Mouse (Mus musculus) ES-CJ7 (cell line): Measurements from ENCODE around the gene Olfr122.

Experiments used
- DNase-seq: peaks from one replicate; pipeline ENCODE4 v3.0.0; 2011; ENCODE audit warnings: low read depth, low spot score

Olfr122 gene

DNA sequence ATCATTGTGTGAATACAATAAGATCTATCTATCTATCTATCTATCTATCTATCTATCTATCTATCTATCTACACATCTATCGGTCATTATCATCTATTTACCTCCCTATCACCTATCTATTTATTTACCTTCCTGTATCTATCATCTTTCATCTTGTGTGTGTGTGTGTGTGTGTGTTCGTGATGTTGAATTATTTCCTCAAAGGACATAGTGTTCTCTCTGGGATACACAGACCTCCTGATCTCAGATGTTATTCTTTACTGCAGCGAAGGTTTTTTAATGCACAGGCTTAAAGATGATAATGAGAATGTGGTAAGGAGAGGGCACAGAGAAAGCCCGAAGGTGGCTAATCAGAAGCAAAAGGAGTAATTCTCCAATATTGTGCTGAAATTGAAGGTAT is at the start of gene Olfr122:
Gene Olfr122, plus strand, starts transcription at position 301 of the 400 bp plus-strand sequence.
- DNase-seq = no peak

GRCm38 (mm10) chr17:37721508-37721907 is 46.9 kb upstream of the Olfr122 start, which contains the start of gene Olfr120:
Gene Olfr120, plus strand, starts transcription at chr17:37721808.
- DNase-seq = no peak

GRCm38 (mm10) chr17:37738070-37738469 is 30.3 kb upstream of the Olfr122 start:
- no peak for DNase-seq

DNA sequence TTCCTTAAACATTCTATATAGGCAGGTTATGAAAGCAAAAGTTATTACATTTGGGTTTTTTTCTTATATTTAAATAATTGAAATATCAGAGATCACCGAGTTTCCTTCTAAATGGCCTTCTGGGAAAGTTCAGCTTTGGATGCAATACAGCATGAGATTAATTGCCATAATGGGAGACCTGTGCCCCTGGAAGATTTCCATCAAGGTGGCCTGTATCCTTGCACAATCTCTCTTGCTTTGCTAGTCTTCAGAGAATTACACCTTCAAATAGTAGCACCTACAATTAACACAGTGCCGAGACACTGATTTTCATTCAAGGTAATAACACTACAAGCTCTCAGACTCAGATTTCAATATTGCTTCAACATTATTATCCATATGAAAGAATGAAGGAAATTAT is 24.8 kb downstream of the Olfr122 start, which contains the start of gene Olfr123:
Gene Olfr123, plus strand, starts transcription at position 301 of the 400 bp plus-strand sequence.
- DNase-seq = no peak

- DNase-seq = no peak
Measured at GRCm38 (mm10) chr17:37799588-37799987, 31.2 kb downstream of the Olfr122 start, which contains the start of gene Olfr124. Gene Olfr124, plus strand, starts transcription at chr17:37799888.
